Mouse (Mus musculus): ENCODE results near the gene Prokr2. TPM values are rescaled to one million over a fixed set of nuclear protein-coding genes. Genes with fewer than 3 reads are reported as not detected.
"Not testable (repeated sequence)": the region's sequence is repeated elsewhere in the genome, so short reads cannot be mapped to it uniquely, and the experiment has no call there.

Gene Prokr2
- polyA plus RNA-seq, 1 experiment from 2014 or later = 3.7 TPM

DNA sequence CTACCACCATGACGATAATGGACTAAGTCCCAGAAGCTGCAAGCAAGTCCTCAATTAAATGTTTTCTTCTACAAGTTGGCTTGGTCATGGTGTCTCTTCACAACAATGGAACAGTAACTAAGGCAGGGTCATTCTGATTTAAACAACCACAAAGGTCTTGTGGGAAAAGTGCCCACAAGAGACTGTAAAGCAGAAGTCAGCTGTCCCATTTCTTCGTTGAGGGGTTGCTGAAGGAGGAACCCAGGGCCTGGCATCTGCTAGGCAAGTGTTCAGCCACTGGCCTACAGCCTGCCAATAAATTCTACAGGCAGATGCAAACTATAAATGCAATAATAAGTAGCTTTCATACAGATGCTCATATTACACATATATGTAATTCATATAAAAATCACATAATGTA lies 48.0 kb downstream of the Prokr2 start:
- Histone ChIP-seq H3K4me2 (replicated peaks) (no peak overlapping the region), H3K9me3 (no peaks in the 10 kb centered on the region), H3K4me3 (no peak overlapping the region), H3K27ac (no peak overlapping the region), H3K36me3 (no peaks in the 10 kb centered on the region), H3K27me3 (no peaks in the 10 kb centered on the region), H3K4me1 (no peaks in the 10 kb centered on the region), H3K9ac (no peak overlapping the region)
- WGBS = 88% methylated on average over 2 of the region's 2 CpGs
- no peak for ATAC-seq (ENCODE audit: insufficient number of reproducible peaks, insufficient read depth, low FRiP score, low TSS enrichment)

GRCm38 (mm10) chr2:132323541-132323940 lies 61.7 kb downstream of the Prokr2 start:
- Histone ChIP-seq H3K4me1 (no peaks in the 10 kb centered on the region), H3K4me3 (no peak overlapping the region), H3K4me2 (replicated peaks) (no peak overlapping the region), H3K9me3 (no peaks in the 10 kb centered on the region), H3K27ac (no peak overlapping the region), H3K27me3 (no peaks in the 10 kb centered on the region), H3K36me3 (no peaks in the 10 kb centered on the region), H3K9ac (no peak overlapping the region)
- 71% methylated on average over 4 of the region's 4 CpGs for WGBS
- no peak for ATAC-seq (ENCODE audit: insufficient number of reproducible peaks, insufficient read depth, low FRiP score, low TSS enrichment)

DNA sequence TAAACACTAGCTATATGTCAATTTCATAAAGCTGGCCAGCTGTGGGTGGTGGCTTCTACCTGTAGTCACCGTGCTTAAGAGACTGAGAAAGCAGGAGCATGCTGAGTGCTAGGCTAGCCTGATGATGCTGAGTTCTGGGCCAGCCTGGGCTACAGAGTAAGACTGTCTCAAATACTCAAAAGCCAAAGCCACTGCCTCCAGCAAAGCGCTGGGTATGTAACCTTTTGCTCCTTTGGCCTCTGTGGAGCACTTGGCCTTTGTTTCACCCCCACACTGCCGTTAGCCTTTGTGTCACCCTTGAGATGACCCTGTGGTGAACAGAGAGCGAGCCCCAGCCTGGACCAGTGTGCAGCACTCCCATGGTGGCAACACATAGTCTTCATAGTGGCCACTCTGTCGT lies 64.7 kb downstream of the Prokr2 start:
- WGBS = 64% methylated on average over 5 of the region's 5 CpGs
- no peaks in the 10 kb centered on the region for H3K36me3 ChIP-seq
- ATAC-seq (ENCODE audit: insufficient number of reproducible peaks, insufficient read depth, low FRiP score, low TSS enrichment) = no peak
- no peak overlapping the region for H3K27ac ChIP-seq
- H3K9ac ChIP-seq = no peak overlapping the region
- no peak overlapping the region for H3K4me2 ChIP-seq (replicated peaks)
- H3K4me3 ChIP-seq = no peak overlapping the region
- no peaks in the 10 kb centered on the region for H3K9me3 ChIP-seq
- no peaks in the 10 kb centered on the region for H3K4me1 ChIP-seq
- no peaks in the 10 kb centered on the region for H3K27me3 ChIP-seq

- Histone ChIP-seq H3K4me2 (replicated peaks) (no peak overlapping the region), H3K4me1 (no peaks in the 10 kb centered on the region), H3K9me3 (no peaks in the 10 kb centered on the region), H3K9ac (no peak overlapping the region), H3K4me3 (no peak overlapping the region), H3K36me3 (no peaks in the 10 kb centered on the region), H3K27me3 (no peaks in the 10 kb centered on the region), H3K27ac (no peak overlapping the region)
- no peak for ATAC-seq (ENCODE audit: insufficient number of reproducible peaks, insufficient read depth, low FRiP score, low TSS enrichment)
- WGBS = 88% methylated on average over 1 of the region's 1 CpGs
Observed at GRCm38 (mm10) chr2:132317178-132317577, 68.1 kb downstream of the Prokr2 start.

GRCm38 (mm10) chr2:132316041-132316808 lies 69.0 kb downstream of the Prokr2 start:
- Histone ChIP-seq H3K27ac (no peak overlapping the region), H3K27me3 (no peaks in the 10 kb centered on the region), H3K36me3 (no peaks in the 10 kb centered on the region), H3K4me3 (no peak overlapping the region), H3K9ac (no peak overlapping the region), H3K4me2 (replicated peaks) (no peak overlapping the region), H3K9me3 (no peaks in the 10 kb centered on the region), H3K4me1 (no peaks in the 10 kb centered on the region)
- 40% methylated on average over 8 of the region's 8 CpGs for WGBS
- ATAC-seq (ENCODE audit: insufficient number of reproducible peaks, insufficient read depth, low FRiP score, low TSS enrichment) = 0 out of 2 replicates have a peak, but pooled peaks have one; percentile 71

DNA sequence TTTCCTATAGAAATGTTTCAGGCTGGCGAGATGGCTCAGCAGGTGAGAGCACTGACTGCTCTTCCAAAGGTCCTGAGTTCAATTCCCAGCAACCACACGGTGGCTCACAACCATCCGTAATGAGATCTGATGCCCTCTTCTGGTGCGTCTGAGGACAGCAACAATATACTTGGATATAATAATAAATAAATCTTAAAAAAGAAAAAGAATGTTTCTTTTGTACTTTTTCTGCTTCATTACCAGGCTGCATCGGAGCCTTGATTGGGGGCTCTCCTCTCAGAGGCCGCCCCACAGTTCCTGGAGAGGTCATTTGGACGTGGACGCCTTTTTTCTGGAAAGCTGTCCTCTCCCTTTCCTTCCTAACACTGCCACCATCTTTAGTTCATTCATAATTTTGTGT lies 71.2 kb downstream of the Prokr2 start:
- WGBS = 84% methylated on average over 8 of the region's 8 CpGs
- not testable (repeated sequence) for H3K27me3 ChIP-seq

DNA sequence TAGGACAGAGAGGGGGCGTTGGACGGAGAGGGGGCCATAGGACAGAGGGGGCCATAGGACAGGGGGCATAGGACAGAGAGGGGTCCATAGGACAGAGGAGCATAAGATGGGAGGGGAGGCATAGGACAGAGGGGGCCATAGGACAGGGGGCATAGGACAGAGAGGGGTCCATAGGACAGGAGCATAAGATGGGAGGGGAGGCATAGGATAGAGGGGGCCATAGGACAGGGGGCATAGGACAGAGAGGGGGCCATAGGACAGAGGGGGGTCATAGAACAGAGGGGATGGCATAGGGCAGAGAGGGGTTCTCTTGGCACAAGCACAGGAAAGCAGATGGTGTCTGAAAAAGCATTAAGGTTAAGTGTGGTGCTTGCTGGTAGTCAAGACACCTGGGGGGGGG lies 71.7 kb downstream of the Prokr2 start:
- ATAC-seq (ENCODE audit: insufficient number of reproducible peaks, insufficient read depth, low FRiP score, low TSS enrichment) = no peak
- Histone ChIP-seq H3K9me3 (no peaks in the 10 kb centered on the region), H3K4me3 (no peak overlapping the region), H3K27me3 (no peaks in the 10 kb centered on the region), H3K4me2 (replicated peaks) (no peak overlapping the region), H3K4me1 (no peaks in the 10 kb centered on the region; the same call in 1 of the 2 replicates), H3K27ac (no peak overlapping the region), H3K9ac (no peak overlapping the region), H3K36me3 (peaks cover 2% of the 10 kb centered on the region; the same call in 1 of the 2 replicates)
- 96% methylated on average over 2 of the region's 2 CpGs for WGBS

More for the DNA sequence above, 71.2 kb downstream of the Prokr2 start:
- H3K36me3 ChIP-seq; H3K9me3 ChIP-seq; ATAC-seq (ENCODE audit: insufficient number of reproducible peaks, insufficient read depth, low FRiP score, low TSS enrichment); H3K4me1 ChIP-seq; H3K4me3 ChIP-seq; H3K27ac ChIP-seq; H3K9ac ChIP-seq; H3K4me2 ChIP-seq (replicated peaks): not testable (repeated sequence)

- Histone ChIP-seq H3K36me3 (peaks cover 5% of the 10 kb centered on the region), H3K27ac (no peak overlapping the region), H3K9ac (no peak overlapping the region), H3K9me3 (no peaks in the 10 kb centered on the region), H3K27me3 (no peaks in the 10 kb centered on the region), H3K4me1 (no peaks in the 10 kb centered on the region; the same call in 1 of the 2 replicates), H3K4me3 (no peak overlapping the region), H3K4me2 (replicated peaks) (no peak overlapping the region)
- WGBS = 71% methylated on average over 5 of the region's 5 CpGs
- no peak for ATAC-seq (ENCODE audit: insufficient number of reproducible peaks, insufficient read depth, low FRiP score, low TSS enrichment)
Observed at GRCm38 (mm10) chr2:132312616-132313015, 72.6 kb downstream of the Prokr2 start.

DNA sequence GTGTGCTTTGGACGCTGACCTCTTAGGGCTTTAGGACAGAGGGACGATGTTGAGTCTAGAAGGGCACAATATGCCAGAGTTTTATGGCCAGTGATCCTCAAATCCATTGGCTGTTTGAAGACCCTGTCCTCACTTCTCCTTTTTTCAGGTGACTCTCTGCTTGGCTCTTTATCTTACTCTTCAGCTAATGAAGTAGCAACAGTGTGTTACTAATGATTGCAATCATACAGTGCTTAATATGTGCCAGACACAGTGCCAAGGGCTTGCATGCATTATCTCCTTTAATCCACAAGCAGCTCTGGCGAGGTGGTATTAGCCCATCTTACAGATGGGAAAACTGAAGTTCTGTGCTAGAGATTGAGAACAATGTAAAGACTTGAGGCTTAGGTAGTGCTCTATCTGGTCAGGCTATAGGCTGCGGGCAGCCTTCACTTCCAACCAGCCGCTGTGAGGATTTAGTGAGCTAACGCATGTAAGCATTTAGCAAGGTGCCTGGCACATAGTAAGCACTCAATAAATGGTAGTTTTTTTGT lies 75.8 kb downstream of the Prokr2 start:
- Histone ChIP-seq H3K4me3 (no peak overlapping the region), H3K27ac (no peak overlapping the region), H3K27me3 (no peaks in the 10 kb centered on the region), H3K9ac (no peak overlapping the region), H3K4me1 (no peaks in the 10 kb centered on the region; the same call in 1 of the 2 replicates), H3K9me3 (no peaks in the 10 kb centered on the region), H3K36me3 (peaks cover 23% of the 10 kb centered on the region), H3K4me2 (replicated peaks) (no peak overlapping the region)
- no peak for ATAC-seq (ENCODE audit: insufficient number of reproducible peaks, insufficient read depth, low FRiP score, low TSS enrichment)
- WGBS = 94% methylated on average over 6 of the region's 6 CpGs

GRCm38 (mm10) chr2:132308829-132309228 lies 76.4 kb downstream of the Prokr2 start:
- H3K4me1 ChIP-seq = no peaks in the 10 kb centered on the region; the same call in 1 of the 2 replicates
- H3K27me3 ChIP-seq = no peaks in the 10 kb centered on the region
- no peak overlapping the region for H3K4me2 ChIP-seq (replicated peaks)
- H3K9ac ChIP-seq = no peak overlapping the region
- no peak for ATAC-seq (ENCODE audit: insufficient number of reproducible peaks, insufficient read depth, low FRiP score, low TSS enrichment)
- WGBS = 92% methylated on average over 6 of the region's 6 CpGs
- H3K36me3 ChIP-seq = peaks cover 28% of the 10 kb centered on the region
- no peak overlapping the region for H3K4me3 ChIP-seq
- H3K27ac ChIP-seq = no peak overlapping the region
- H3K9me3 ChIP-seq = no peaks in the 10 kb centered on the region

GRCm38 (mm10) chr2:132307213-132307843 lies 77.9 kb downstream of the Prokr2 start:
- no peak for ATAC-seq (ENCODE audit: insufficient number of reproducible peaks, insufficient read depth, low FRiP score, low TSS enrichment)
- Histone ChIP-seq H3K4me3 (no peak overlapping the region), H3K4me2 (replicated peaks) (no peak overlapping the region), H3K9ac (no peak overlapping the region), H3K27me3 (no peaks in the 10 kb centered on the region), H3K27ac (no peak overlapping the region), H3K9me3 (no peaks in the 10 kb centered on the region), H3K36me3 (peaks cover 38% of the 10 kb centered on the region), H3K4me1 (no peaks in the 10 kb centered on the region; the same call in 1 of the 2 replicates)
- WGBS = 90% methylated on average over 11 of the region's 11 CpGs

GRCm38 (mm10) chr2:132305988-132306387 lies 79.3 kb downstream of the Prokr2 start:
- ATAC-seq (ENCODE audit: insufficient number of reproducible peaks, insufficient read depth, low FRiP score, low TSS enrichment) = no peak
- H3K27me3 ChIP-seq = no peaks in the 10 kb centered on the region
- H3K4me3 ChIP-seq = no peak overlapping the region
- 67% methylated on average over 4 of the region's 4 CpGs for WGBS
- no peaks in the 10 kb centered on the region; the same call in 1 of the 2 replicates for H3K4me1 ChIP-seq
- peaks cover 51% of the 10 kb centered on the region for H3K36me3 ChIP-seq
- no peak overlapping the region for H3K27ac ChIP-seq
- H3K4me2 ChIP-seq (replicated peaks) = no peak overlapping the region
- H3K9me3 ChIP-seq = no peaks in the 10 kb centered on the region
- H3K9ac ChIP-seq = no peak overlapping the region
